Mouse (Mus musculus) olfactory bulb, adult 2 months (tissue): ENCODE results near the gene Hk1.

Experiments used
- CTCF ChIP-seq: fragments of 200-500 bp; IDR thresholded peaks from 2 replicates; pipeline ENCODE4 v1.5.1; 2012; ENCODE audit warnings: low read depth, mild to moderate bottlenecking, low read length, moderate library complexity; ENCODE audit not compliant: insufficient read depth
- POLR2A ChIP-seq: fragments of 200-500 bp; IDR thresholded peaks from 2 replicates; pipeline ENCODE4 v1.6.1; 2012; ENCODE audit warnings: mild to moderate bottlenecking, low read depth, low read length, moderate library complexity; ENCODE audit not compliant: insufficient read depth

DNA sequence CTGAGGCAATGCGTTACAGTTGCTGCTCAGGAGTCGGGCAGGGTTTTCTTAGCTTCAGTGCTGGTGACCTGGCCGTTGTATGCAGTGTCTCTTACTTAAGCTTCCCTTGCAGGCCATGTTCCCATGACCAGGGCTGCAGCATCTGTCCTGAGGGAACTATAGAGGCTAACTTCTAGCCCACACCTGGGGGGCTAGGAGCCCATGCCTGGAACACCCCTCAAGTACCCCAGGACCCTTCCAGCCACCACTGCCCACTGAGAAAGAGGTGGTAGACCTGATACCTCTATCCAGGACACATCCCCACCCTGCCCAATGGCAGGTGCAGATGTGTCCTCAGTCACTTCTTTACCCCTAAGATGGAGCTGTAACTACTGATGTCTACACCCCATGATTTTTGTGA lies 38.7 kb downstream of the Hk1 start:
- TF ChIP-seq CTCF = no peak
- TF ChIP-seq POLR2A = no peak
